Mouse (Mus musculus): Measurements from ENCODE around the gene Hspa5. TPM values are rescaled to one million over a fixed set of nuclear protein-coding genes. Genes with fewer than 3 reads are reported as not detected.
"Not testable (repeated sequence)": the region's sequence is repeated elsewhere in the genome, so short reads cannot be mapped to it uniquely, and the experiment has no call there.

Gene Hspa5
- 100 to 1,000 TPM; 383 to 477 TPM for total RNA-seq (2021)
- long read RNA-seq, experiment 1, transcript Hspa5-201 (9 exons, 3,672 nt), result major isoform, 723 of 1,003 reads
- long read RNA-seq, experiment 1, transcript Hspa5-202 (8 exons, 2,613 nt), result minor isoform, 249 of 1,003 reads
- long read RNA-seq, experiment 1, partial matches to known transcripts, result 23 of 1,003 reads
- long read RNA-seq, experiment 1, other reads (novel, unspliced or antisense), result 7 of 1,003 reads
- long read RNA-seq, experiment 2, transcript Hspa5-202 (8 exons, 2,613 nt), result minor isoform, 162 of 802 reads
- long read RNA-seq, experiment 2, transcript Hspa5-201 (9 exons, 3,672 nt), result major isoform, 604 of 802 reads
- long read RNA-seq, experiment 2, partial matches to known transcripts, result 28 of 802 reads
- long read RNA-seq, experiment 2, other reads (novel, unspliced or antisense), result 8 of 802 reads

- intact Hi-C loops (cut with DNase I), result no loop called here
Measured at GRCm38 (mm10) chr2:34771368-34772226, at the start of gene Hspa5. TSS of gene Hspa5 (plus strand) at chr2:34771970.

GRCm38 (mm10) chr2:34725269-34725668, 46.5 kb upstream of the Hspa5 start:
- intact Hi-C loops (cut with DNase I), result no loop called here
- DNase-seq, result no peak

More at GRCm38 (mm10) chr2:34771368-34772226, at the start of gene Hspa5:
- DNase-seq, result peak; percentile 97 to 98

- intact Hi-C loops (cut with DNase I), result no loop called here
- DNase-seq, result no peak
Measured at GRCm38 (mm10) chr2:34727045-34727728, 44.6 kb upstream of the Hspa5 start.

- intact Hi-C loops (cut with DNase I), result no loop called here
- no peak for DNase-seq
Measured at GRCm38 (mm10) chr2:34736626-34737025, 35.1 kb upstream of the Hspa5 start.

- intact Hi-C loops (cut with DNase I), result no loop called here
- no peak for DNase-seq
Measured at GRCm38 (mm10) chr2:34737911-34738310, 33.9 kb upstream of the Hspa5 start.

GRCm38 (mm10) chr2:34739684-34740391, 31.9 kb upstream of the Hspa5 start:
- intact Hi-C loops (cut with DNase I), result no loop called here
- DNase-seq, result no peak

- intact Hi-C loops (cut with DNase I), result no loop called here
- DNase-seq, result no peak
Measured at GRCm38 (mm10) chr2:34741390-34742159, 30.2 kb upstream of the Hspa5 start.

- no peak for DNase-seq
- intact Hi-C loops (cut with DNase I), result no loop called here
Measured at GRCm38 (mm10) chr2:34742675-34743074, 29.1 kb upstream of the Hspa5 start.

- intact Hi-C loops (cut with DNase I), result no loop called here
- no peak for DNase-seq
Measured at GRCm38 (mm10) chr2:34744476-34744875, 27.3 kb upstream of the Hspa5 start.

GRCm38 (mm10) chr2:34745673-34746072, 26.1 kb upstream of the Hspa5 start:
- no peak for DNase-seq
- intact Hi-C loops (cut with DNase I), result no loop called here

- no peak for DNase-seq
- intact Hi-C loops (cut with DNase I), result no loop called here
Measured at GRCm38 (mm10) chr2:34748479-34748878, 23.3 kb upstream of the Hspa5 start.

GRCm38 (mm10) chr2:34750245-34750644, 21.5 kb upstream of the Hspa5 start:
- no peak for DNase-seq
- intact Hi-C loops (cut with DNase I), result no loop called here

GRCm38 (mm10) chr2:34753811-34754550, 17.8 kb upstream of the Hspa5 start:
- intact Hi-C loops (cut with DNase I), result no loop called here
- DNase-seq, result peak; percentile 94 to 95

GRCm38 (mm10) chr2:34754551-34755358, 17.0 kb upstream of the Hspa5 start, which contains the start of gene Gapvd1:
TSS of gene Gapvd1 (minus strand) at chr2:34755232.
- peak; percentile 8 to 18 for DNase-seq
- intact Hi-C loops (cut with DNase I), result no loop called here

- intact Hi-C loops (cut with DNase I), result no loop called here
- DNase-seq, result no peak
Measured at GRCm38 (mm10) chr2:34757341-34757740, 14.4 kb upstream of the Hspa5 start.

GRCm38 (mm10) chr2:34761272-34761671, 10.5 kb upstream of the Hspa5 start:
- intact Hi-C loops (cut with DNase I); DNase-seq: not testable (repeated sequence)

- no peak for DNase-seq
- intact Hi-C loops (cut with DNase I), result no loop called here
Measured at GRCm38 (mm10) chr2:34762174-34762573, 9.6 kb upstream of the Hspa5 start.

GRCm38 (mm10) chr2:34762872-34763271, 8.9 kb upstream of the Hspa5 start:
- intact Hi-C loops (cut with DNase I), result no loop called here
- DNase-seq, result no peak
